Mouse (Mus musculus) neural tube, embryonic 15.5 days (tissue): ENCODE measurements at regions not wholly inside any gene's neighbourhood (a gene's known extent, or its start where the extent isn't known, plus 50 kb on each side); places are given as distances from the start of the nearest gene placed in this dataset.
"Not testable (repeated sequence)": the region's sequence is repeated elsewhere in the genome, so short reads cannot be mapped to it uniquely, and the experiment has no call there.

ENCODE experiments used
- ATAC-seq: fragments of 200-750 bp; cut with Nextera tagmentation; 2 replicates; pipeline ENCODE4 v1.8.0; 2017; ENCODE audit warnings: mild to moderate bottlenecking, moderate TSS enrichment, moderate library complexity; ENCODE audit not compliant: low FRiP score
- H3K27ac ChIP-seq: fragments of 300-500 bp; sonication (generic); replicated peaks from 2 replicates; pipeline ENCODE4 v1.5.1; 2015; ENCODE audit warnings: mild to moderate bottlenecking, inconsistent platforms
- H3K27me3 ChIP-seq: fragments of 300-500 bp; sonication (generic); replicated peaks from 2 replicates; pipeline ENCODE4 v1.6.1; 2015; ENCODE audit warnings: inconsistent platforms
- H3K36me3 ChIP-seq: fragments of 300-500 bp; sonication (generic); 2 replicates; pipeline ENCODE4 v1.6.1; 2015; ENCODE audit warnings: inconsistent platforms
- H3K4me1 ChIP-seq: fragments of 300-500 bp; sonication (generic); 2 replicates; pipeline ENCODE4 v1.6.1; 2015; ENCODE audit warnings: inconsistent platforms
- H3K4me2 ChIP-seq: fragments of 300-500 bp; sonication (generic); 2 replicates; pipeline ENCODE4 v1.6.1; 2015; ENCODE audit warnings: inconsistent platforms, mild to moderate bottlenecking, moderate library complexity
- H3K4me3 ChIP-seq: fragments of 300-500 bp; sonication (generic); replicated peaks from 2 replicates; pipeline ENCODE4 v1.5.1; 2015; ENCODE audit warnings: mild to moderate bottlenecking, inconsistent platforms
- H3K9ac ChIP-seq: fragments of 300-500 bp; sonication (generic); replicated peaks from 2 replicates; pipeline ENCODE4 v1.6.1; 2015; ENCODE audit warnings: mild to moderate bottlenecking, inconsistent platforms
- H3K9me3 ChIP-seq: fragments of 300-500 bp; sonication (generic); replicated peaks from 2 replicates; pipeline ENCODE4 v1.6.1; 2016; ENCODE audit warnings: inconsistent platforms
- WGBS: fragments of 180-500 bp; shearing (Covaris S2); methylation state at CpG from one replicate; pipeline ENCODE4 v1.1.7; 2015; ENCODE audit warnings: mixed read lengths; 5-methylcytosine and 5-hydroxymethylcytosine counted together

DNA sequence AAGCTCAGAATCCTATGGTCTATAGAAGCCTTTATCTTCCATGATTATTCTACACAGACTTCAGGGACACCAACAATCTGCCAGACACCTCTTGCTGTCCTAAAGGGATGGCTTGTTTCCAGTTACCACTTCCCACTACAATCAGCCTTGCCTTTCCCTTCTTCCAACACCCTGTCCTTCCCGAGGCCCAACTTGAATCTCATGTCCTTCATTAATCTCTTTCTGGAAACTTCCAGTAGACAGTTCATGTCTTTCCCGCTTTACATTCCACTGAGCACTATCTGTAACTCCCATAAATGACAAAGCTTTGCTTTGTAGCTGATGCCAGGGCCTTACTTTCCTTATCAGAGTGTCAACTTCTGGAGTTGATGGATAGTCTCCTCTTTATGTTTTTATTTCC, 138.5 kb downstream of the Rdh14 start:
- no peak overlapping the region for H3K27ac ChIP-seq
- H3K36me3 ChIP-seq: no peaks in the 10 kb centered on the region
- 87% methylated on average over 2 of the region's 2 CpGs for WGBS
- ATAC-seq: no peak
- H3K9ac ChIP-seq: no peak overlapping the region
- no peak overlapping the region for H3K4me3 ChIP-seq
- no peaks in the 10 kb centered on the region for H3K4me1 ChIP-seq
- no peaks in the 10 kb centered on the region for H3K27me3 ChIP-seq
- no peaks in the 10 kb centered on the region for H3K9me3 ChIP-seq
- H3K4me2 ChIP-seq: no peak overlapping the region

DNA sequence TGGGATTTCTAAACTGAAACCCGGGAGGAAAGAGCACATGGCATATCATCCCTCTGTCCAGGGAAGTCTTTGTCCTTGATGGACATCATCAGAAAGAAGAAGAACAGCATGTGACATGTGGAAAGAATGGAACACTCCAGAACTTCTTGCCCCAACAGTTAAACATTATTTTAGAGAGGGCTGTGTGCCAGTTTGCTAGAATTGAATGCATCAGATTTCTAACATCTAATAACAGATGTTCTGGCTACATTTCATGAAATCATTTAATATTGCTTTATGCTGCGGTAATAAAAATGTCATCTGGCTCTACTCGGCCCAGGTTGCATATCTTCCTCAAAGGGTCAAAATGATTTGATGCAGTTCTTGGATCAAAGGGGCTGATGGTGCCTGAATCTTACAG, 140.4 kb downstream of the Rdh14 start:
- no peak for ATAC-seq
- H3K9ac ChIP-seq: no peak overlapping the region
- no peaks in the 10 kb centered on the region for H3K9me3 ChIP-seq
- H3K36me3 ChIP-seq: no peaks in the 10 kb centered on the region
- no peaks in the 10 kb centered on the region for H3K4me1 ChIP-seq
- H3K4me2 ChIP-seq: no peak overlapping the region
- WGBS: 84% methylated on average over 3 of the region's 3 CpGs
- no peaks in the 10 kb centered on the region for H3K27me3 ChIP-seq
- no peak overlapping the region for H3K4me3 ChIP-seq
- H3K27ac ChIP-seq: no peak overlapping the region

DNA sequence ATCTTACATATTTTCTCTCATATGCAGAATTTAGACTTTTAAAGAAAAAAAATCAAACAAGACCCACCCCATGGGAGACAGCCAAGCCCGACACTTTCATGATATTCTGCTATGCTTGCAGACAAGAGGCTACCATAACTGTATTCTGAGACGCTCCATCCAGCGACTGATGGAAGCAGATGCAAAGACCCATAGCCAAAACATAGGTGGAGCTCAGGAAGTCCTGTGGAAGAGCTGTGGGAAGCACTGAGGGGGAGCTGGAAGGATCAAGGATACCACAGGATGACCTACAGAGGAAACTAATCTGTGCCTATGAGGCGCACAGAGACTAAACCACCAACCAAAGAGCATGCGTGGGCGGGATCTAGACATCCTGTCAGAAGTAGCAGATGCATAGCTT, 143.4 kb downstream of the Rdh14 start:
- no peaks in the 10 kb centered on the region for H3K36me3 ChIP-seq
- 92% methylated on average over 6 of the region's 6 CpGs for WGBS

DNA sequence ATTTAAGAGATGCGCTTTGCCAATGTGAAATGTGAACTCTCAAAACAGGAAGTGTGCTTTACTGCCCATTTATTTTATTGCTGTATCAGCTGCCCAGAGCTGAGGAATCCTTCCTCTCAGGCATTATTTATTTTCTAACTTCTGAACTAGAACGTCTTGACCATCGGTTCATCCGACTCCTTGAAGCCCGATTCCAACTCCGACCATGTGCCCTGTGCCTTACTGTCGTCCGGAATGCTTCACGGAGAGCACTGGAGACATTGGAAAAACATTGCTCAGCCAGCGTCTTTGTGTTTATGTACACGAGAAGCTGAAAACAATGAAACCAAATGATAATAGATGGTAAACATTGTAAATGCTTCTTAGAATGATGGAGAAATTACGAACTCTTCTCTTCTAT, 145.7 kb downstream of the Rdh14 start:
- no peak for ATAC-seq
- H3K36me3 ChIP-seq: no peaks in the 10 kb centered on the region
- 81% methylated on average over 12 of the region's 12 CpGs for WGBS
- no peak overlapping the region for H3K27ac ChIP-seq
- no peaks in the 10 kb centered on the region for H3K9me3 ChIP-seq
- H3K27me3 ChIP-seq: no peaks in the 10 kb centered on the region
- no peaks in the 10 kb centered on the region for H3K4me1 ChIP-seq
- no peak overlapping the region for H3K9ac ChIP-seq
- H3K4me3 ChIP-seq: no peak overlapping the region
- no peak overlapping the region for H3K4me2 ChIP-seq

More for the DNA sequence above, 143.4 kb downstream of the Rdh14 start:
- Histone ChIP-seq H3K4me3 (no peak overlapping the region), H3K9me3 (no peaks in the 10 kb centered on the region), H3K27me3 (no peaks in the 10 kb centered on the region), H3K4me1 (no peaks in the 10 kb centered on the region), H3K9ac (no peak overlapping the region), H3K4me2 (no peak overlapping the region), H3K27ac (no peak overlapping the region)
- no peak for ATAC-seq

- Histone ChIP-seq H3K27ac (no peak overlapping the region), H3K4me2 (no peak overlapping the region), H3K9me3 (no peaks in the 10 kb centered on the region), H3K9ac (no peak overlapping the region), H3K36me3 (no peaks in the 10 kb centered on the region), H3K4me1 (no peaks in the 10 kb centered on the region), H3K4me3 (no peak overlapping the region), H3K27me3 (no peaks in the 10 kb centered on the region)
- ATAC-seq: peak; percentile 85; the same call in 1 of the 2 replicates
- under 1% methylated on average over 4 of the region's 4 CpGs for WGBS
These were observed 146.5 kb downstream of the Rdh14 start for GRCm38 (mm10) chr12:10537069-10537468.

- Histone ChIP-seq H3K36me3 (no peaks in the 10 kb centered on the region), H3K4me3 (no peak overlapping the region), H3K9me3 (no peaks in the 10 kb centered on the region), H3K4me2 (no peak overlapping the region), H3K27ac (no peak overlapping the region), H3K9ac (no peak overlapping the region), H3K4me1 (no peaks in the 10 kb centered on the region), H3K27me3 (no peaks in the 10 kb centered on the region)
- WGBS: 65% methylated on average over 1 of the region's 1 CpGs
- ATAC-seq: no peak
These were observed 159.1 kb downstream of the Rdh14 start for GRCm38 (mm10) chr12:10549481-10550201.

DNA sequence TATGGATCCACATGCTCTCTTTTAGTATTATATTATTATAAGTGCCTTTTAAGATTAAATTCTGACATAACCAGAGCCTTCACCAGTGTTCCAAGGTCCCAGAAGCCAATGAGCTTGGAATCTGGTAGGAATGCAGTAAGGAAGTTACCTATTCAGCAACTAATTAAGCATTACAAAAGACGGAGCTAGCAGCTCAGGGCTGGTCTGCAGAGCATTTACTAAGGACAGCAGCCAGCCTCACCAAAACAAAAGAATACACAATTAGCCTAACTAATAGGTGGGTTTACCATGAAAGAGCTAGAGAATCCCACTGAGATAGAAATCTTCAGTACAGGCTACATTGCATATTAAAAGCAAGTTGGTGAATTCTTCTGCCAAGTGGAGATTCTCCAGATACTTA, 164.1 kb downstream of the Rdh14 start:
- not testable (repeated sequence) for H3K4me1 ChIP-seq, H3K9ac ChIP-seq, H3K9me3 ChIP-seq, H3K4me2 ChIP-seq, H3K27ac ChIP-seq, H3K4me3 ChIP-seq, ATAC-seq, H3K27me3 ChIP-seq, H3K36me3 ChIP-seq
- WGBS: 74% methylated on average over 1 of the region's 1 CpGs

GRCm38 (mm10) chr12:10562966-10563365, 172.4 kb downstream of the Rdh14 start:
- Histone ChIP-seq H3K27ac (no peak overlapping the region), H3K36me3 (no peaks in the 10 kb centered on the region), H3K27me3 (no peaks in the 10 kb centered on the region), H3K9ac (no peak overlapping the region), H3K9me3 (no peaks in the 10 kb centered on the region), H3K4me3 (no peak overlapping the region), H3K4me2 (no peak overlapping the region), H3K4me1 (no peaks in the 10 kb centered on the region)
- no peak for ATAC-seq
- whole genome bisulfite sequencing: 71% methylated on average over 1 of the region's 1 CpGs

DNA sequence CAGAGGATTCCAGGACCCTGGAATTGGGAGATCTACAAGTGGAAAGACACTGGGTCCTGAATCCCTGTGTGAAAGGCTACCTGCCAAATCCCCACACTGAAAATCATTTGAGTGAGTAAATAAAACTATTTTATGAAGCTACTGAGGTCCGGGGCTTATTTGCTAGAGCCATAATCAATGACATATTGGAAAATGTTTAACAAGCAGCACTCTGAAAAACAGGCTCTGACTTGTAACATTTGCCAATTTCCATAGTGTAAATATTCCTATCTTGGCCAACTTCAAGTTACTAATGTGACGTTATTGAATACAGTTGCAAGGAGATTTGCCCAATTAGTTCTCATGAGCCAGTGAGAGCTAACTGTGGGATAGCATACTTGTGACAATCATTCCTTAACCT, 177.3 kb downstream of the Rdh14 start:
- WGBS: 88% methylated on average over 2 of the region's 2 CpGs
- no peak for ATAC-seq
- H3K9ac ChIP-seq: no peak overlapping the region
- no peaks in the 10 kb centered on the region for H3K27me3 ChIP-seq
- no peaks in the 10 kb centered on the region for H3K4me1 ChIP-seq
- H3K27ac ChIP-seq: no peak overlapping the region
- no peaks in the 10 kb centered on the region for H3K9me3 ChIP-seq
- no peak overlapping the region for H3K4me2 ChIP-seq
- no peak overlapping the region for H3K4me3 ChIP-seq
- no peaks in the 10 kb centered on the region for H3K36me3 ChIP-seq

DNA sequence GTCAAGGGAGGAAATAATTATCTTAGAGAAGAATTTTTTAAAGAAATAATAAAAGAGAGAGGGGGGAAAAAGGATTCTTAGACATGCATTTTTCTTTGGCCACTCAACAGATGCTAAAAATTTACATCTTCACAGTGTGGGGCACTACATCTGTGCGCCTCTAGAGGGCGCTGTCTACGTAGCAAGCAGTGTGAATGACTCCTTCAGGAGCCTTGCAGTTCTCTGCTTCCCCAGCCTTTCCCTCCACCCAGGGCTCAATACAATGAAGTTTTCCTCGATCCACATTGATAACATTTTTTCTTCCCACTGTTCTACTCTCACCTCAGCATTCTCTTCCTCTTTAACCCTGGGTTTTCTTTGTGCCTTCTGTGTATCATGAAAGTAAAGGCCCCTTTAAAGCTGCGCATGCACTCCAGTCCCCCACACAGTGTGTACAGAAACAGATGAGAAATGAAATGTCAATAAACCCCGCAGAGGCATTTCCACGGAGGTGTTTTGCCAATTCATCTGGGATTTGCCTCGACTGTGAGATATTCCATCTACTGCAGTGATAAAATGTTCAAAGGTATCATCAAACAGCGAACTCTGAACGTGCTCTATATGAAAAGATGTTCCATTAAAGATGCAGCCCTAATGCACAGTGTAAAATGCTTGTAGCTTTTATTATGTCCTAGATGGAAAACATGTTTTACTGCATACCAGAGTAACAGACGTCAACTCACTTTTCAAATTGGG, 181.2 kb downstream of the Rdh14 start:
- no peaks in the 10 kb centered on the region for H3K36me3 ChIP-seq
- H3K4me2 ChIP-seq: no peak overlapping the region
- no peaks in the 10 kb centered on the region for H3K4me1 ChIP-seq
- no peak overlapping the region for H3K27ac ChIP-seq
- no peaks in the 10 kb centered on the region for H3K27me3 ChIP-seq
- ATAC-seq: no peak
- H3K9ac ChIP-seq: no peak overlapping the region
- no peak overlapping the region for H3K4me3 ChIP-seq
- no peaks in the 10 kb centered on the region for H3K9me3 ChIP-seq
- WGBS: 61% methylated on average over 11 of the region's 11 CpGs

GRCm38 (mm10) chr12:10572378-10572650, 181.7 kb downstream of the Rdh14 start:
- Histone ChIP-seq H3K4me2 (no peak overlapping the region), H3K9me3 (no peaks in the 10 kb centered on the region), H3K9ac (no peak overlapping the region), H3K4me3 (no peak overlapping the region), H3K36me3 (no peaks in the 10 kb centered on the region), H3K27ac (no peak overlapping the region), H3K27me3 (no peaks in the 10 kb centered on the region), H3K4me1 (no peaks in the 10 kb centered on the region)
- WGBS: 59% methylated on average over 5 of the region's 5 CpGs
- no peak for ATAC-seq

- WGBS: 90% methylated on average over 9 of the region's 9 CpGs
- no peaks in the 10 kb centered on the region for H3K27me3 ChIP-seq
- no peak overlapping the region for H3K4me2 ChIP-seq
- no peaks in the 10 kb centered on the region for H3K9me3 ChIP-seq
- ATAC-seq: no peak
- H3K4me1 ChIP-seq: no peaks in the 10 kb centered on the region
- no peak overlapping the region for H3K4me3 ChIP-seq
- H3K9ac ChIP-seq: no peak overlapping the region
- no peak overlapping the region for H3K27ac ChIP-seq
- no peaks in the 10 kb centered on the region for H3K36me3 ChIP-seq
These were observed 182.8 kb downstream of the Rdh14 start for GRCm38 (mm10) chr12:10573381-10573780.
